In genomic region chr9:15800402-15800801, GRCm38 (mm10) we compare ENCODE assay signal across 25 mouse cellular contexts.
"Had no signal": no experiment of that assay in that cellular context is flagged by ENCODE, and none has a peak within 500 bp of the region (broad histone marks: within the 10 kb centered on the region; RNA-seq: fewer than 3 reads in every experiment).

No protein-coding gene starts in this region.

- H3K9ac ChIP-seq: forebrain, postnatal 0 days; heart, embryonic 13.5 days; heart, embryonic 15.5 days; hindbrain, embryonic 13.5 days; kidney, embryonic 15.5 days; limb, embryonic 13.5 days; limb, embryonic 15.5 days; liver, embryonic 12.5 days; liver, embryonic 14.5 days had no signal

- H3K27me3 ChIP-seq: heart, embryonic 13.5 days; heart, embryonic 15.5 days; hindbrain, embryonic 13.5 days; kidney, embryonic 15.5 days; limb, embryonic 13.5 days; limb, embryonic 15.5 days; liver, embryonic 12.5 days had no signal

- H3K4me3 ChIP-seq: heart, embryonic 13.5 days; heart, embryonic 15.5 days; hindbrain, embryonic 13.5 days; kidney, embryonic 15.5 days; limb, embryonic 13.5 days; limb, embryonic 15.5 days; liver, embryonic 12.5 days had no signal

- H3K27ac ChIP-seq: heart, embryonic 13.5 days; heart, embryonic 15.5 days; hindbrain, embryonic 13.5 days; kidney, embryonic 15.5 days; kidney, postnatal 0 days; limb, embryonic 13.5 days; limb, embryonic 15.5 days; liver, embryonic 12.5 days; liver, embryonic 14.5 days had no signal

- H3K4me1 ChIP-seq: heart, embryonic 13.5 days; heart, embryonic 15.5 days; hindbrain, embryonic 13.5 days; kidney, embryonic 15.5 days; limb, embryonic 13.5 days; limb, embryonic 15.5 days; liver, embryonic 12.5 days had no signal

- H3K4me2 ChIP-seq: heart, embryonic 11.5 days; heart, embryonic 13.5 days; heart, embryonic 15.5 days; hindbrain, embryonic 13.5 days; kidney, embryonic 15.5 days; limb, embryonic 13.5 days; limb, embryonic 15.5 days; liver, embryonic 12.5 days had no signal

- ATAC-seq: forebrain, postnatal 0 days; intestine, embryonic 16.5 days; liver, embryonic 12.5 days had no signal

- H3K36me3 ChIP-seq: heart, embryonic 13.5 days; heart, embryonic 15.5 days; hindbrain, embryonic 13.5 days; kidney, embryonic 15.5 days; limb, embryonic 13.5 days; limb, embryonic 15.5 days; liver, embryonic 12.5 days had no signal

- DNase-seq: forebrain, postnatal 0 days; gastrocnemius, postnatal 14 days; gastrocnemius, postnatal 36 days; heart, adult 18-20 months; heart, postnatal 14 days; heart, postnatal 36 days; kidney, adult 11 months; kidney, adult 2 months; kidney, adult 9 months; kidney, postnatal 14 days; kidney, postnatal 36 days; layer of hippocampus, adult 9-11 months; layer of hippocampus, postnatal 36 days; left cerebral cortex, postnatal 4 days had no signal

- H3K9me3 ChIP-seq: heart, embryonic 13.5 days; heart, embryonic 15.5 days; hindbrain, embryonic 13.5 days; kidney, embryonic 15.5 days; limb, embryonic 13.5 days; limb, embryonic 15.5 days; liver, embryonic 12.5 days had no signal
